Mouse (Mus musculus): Measurements from ENCODE around the gene Fcer2a.

DNA sequence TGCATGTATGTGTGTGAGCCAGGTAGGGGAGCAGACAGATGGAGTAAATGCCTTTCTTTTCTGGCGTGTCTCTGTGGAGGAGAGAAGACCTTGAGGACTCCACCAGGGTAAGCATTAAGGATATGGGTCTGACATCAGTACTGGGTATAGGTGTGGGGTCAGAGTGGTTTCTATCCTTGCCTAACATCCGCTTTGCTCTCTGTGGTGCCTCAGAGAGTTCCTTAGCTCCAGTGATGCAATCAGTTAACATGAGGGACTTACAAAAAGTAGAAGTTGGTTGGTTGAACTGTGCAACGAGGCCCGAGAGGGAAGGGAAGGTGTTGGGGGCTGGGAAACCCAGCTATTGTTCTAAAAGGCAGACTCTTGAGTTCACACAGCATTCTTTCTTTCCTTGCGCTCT, 29.6 kb downstream of the Fcer2a start:
- TF ChIP-seq CTCF (IDR thresholded peaks at IDR 0.05; ENCODE audit: low read depth, low read length) (no peak), POLR2A (IDR thresholded peaks at IDR 0.05; ENCODE audit: extremely low read depth, insufficient read depth, low read length) (no peak)

Data from liver, adult 2 months (tissue).